Mouse (Mus musculus): ENCODE measurements around the gene S100a5. TPM values are rescaled to one million over a fixed set of nuclear protein-coding genes. Genes with fewer than 3 reads are reported as not detected.

Gene S100a5
- polyA plus RNA-seq, 1 experiment from 2014 or later: not detected

- Histone ChIP-seq H3K4me1 (ENCODE audit: control insufficient read depth, insufficient read depth, low read length) (no peaks in the 10 kb centered on the region), H3K4me3 (ENCODE audit: low read depth, low read length) (no peak overlapping the region), H3K36me3 (ENCODE audit: control insufficient read depth, insufficient read depth, low read length) (no peaks in the 10 kb centered on the region), H3K4me2 (ENCODE audit: low read length) (no peak overlapping the region), H3K27me3 (ENCODE audit: control insufficient read depth, insufficient read depth, low read depth, low read length) (no peaks in the 10 kb centered on the region), H3K9ac (ENCODE audit: low read depth, low read length) (no peak overlapping the region), H3K9me3 (replicated peaks; ENCODE audit: control insufficient read depth, low read length, poor library complexity, severe bottlenecking) (no peaks in the 10 kb centered on the region), H3K27ac (ENCODE audit: low read length) (no peak overlapping the region)
- 53% methylated on average over 3 of the region's 3 CpGs for WGBS
- no peak for ATAC-seq
These were observed 35.9 kb downstream of the S100a5 start for GRCm38 (mm10) chr3:90644220-90644619.

DNA sequence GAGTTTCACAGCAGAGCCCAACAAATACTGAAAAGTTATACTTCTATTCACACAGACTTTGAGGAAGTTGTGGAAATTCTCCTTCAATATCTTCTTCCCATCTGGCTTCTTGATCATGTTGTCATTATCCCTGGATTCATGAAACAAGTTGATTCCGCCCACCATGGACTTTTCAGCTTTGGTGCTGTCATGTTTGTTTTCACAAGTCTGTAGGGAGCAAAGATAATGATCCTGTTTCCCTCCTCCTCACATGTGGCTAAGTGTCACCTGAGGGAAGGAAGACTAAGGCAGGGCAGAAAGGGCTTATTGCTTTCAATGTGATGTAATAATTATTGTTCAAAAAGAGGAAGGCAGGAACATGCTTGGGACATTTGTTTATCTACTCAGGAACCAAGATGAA lies 39.0 kb downstream of the S100a5 start:
- H3K27ac ChIP-seq (ENCODE audit: low read length): no peak overlapping the region
- no peak overlapping the region for H3K4me3 ChIP-seq (ENCODE audit: low read depth, low read length)
- no peaks in the 10 kb centered on the region for H3K4me1 ChIP-seq (ENCODE audit: control insufficient read depth, insufficient read depth, low read length)
- no peaks in the 10 kb centered on the region for H3K9me3 ChIP-seq (replicated peaks; ENCODE audit: control insufficient read depth, low read length, poor library complexity, severe bottlenecking)
- 97% methylated on average over 1 of the region's 1 CpGs for WGBS
- no peaks in the 10 kb centered on the region for H3K27me3 ChIP-seq (ENCODE audit: control insufficient read depth, insufficient read depth, low read depth, low read length)
- no peak overlapping the region for H3K9ac ChIP-seq (ENCODE audit: low read depth, low read length)
- H3K4me2 ChIP-seq (ENCODE audit: low read length): no peak overlapping the region
- no peak for ATAC-seq
- no peaks in the 10 kb centered on the region for H3K36me3 ChIP-seq (ENCODE audit: control insufficient read depth, insufficient read depth, low read length)

DNA sequence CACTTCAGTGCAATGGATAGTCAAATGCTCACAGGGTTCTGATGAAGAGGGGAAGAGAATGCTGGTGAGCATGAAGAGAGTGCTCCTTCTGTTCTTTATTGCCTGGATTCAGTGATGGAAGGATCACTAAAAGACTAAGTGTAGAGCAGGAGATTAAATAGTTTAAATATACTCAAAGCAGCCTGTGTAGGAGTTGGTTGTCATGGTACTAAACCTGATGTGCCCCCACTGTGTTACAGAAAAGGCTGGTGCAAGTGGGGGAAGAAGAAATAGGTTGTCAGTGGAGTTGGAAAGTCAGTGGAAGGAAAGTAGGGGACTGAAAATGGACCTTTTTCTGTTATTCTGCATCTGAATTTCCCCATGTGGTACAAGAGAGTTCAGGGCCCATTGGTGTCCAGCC lies 40.7 kb downstream of the S100a5 start:
- Histone ChIP-seq H3K9ac (ENCODE audit: low read depth, low read length) (no peak overlapping the region), H3K9me3 (replicated peaks; ENCODE audit: control insufficient read depth, low read length, poor library complexity, severe bottlenecking) (no peaks in the 10 kb centered on the region), H3K4me2 (ENCODE audit: low read length) (no peak overlapping the region), H3K4me3 (ENCODE audit: low read depth, low read length) (no peak overlapping the region), H3K36me3 (ENCODE audit: control insufficient read depth, insufficient read depth, low read length) (no peaks in the 10 kb centered on the region), H3K4me1 (ENCODE audit: control insufficient read depth, insufficient read depth, low read length) (no peaks in the 10 kb centered on the region), H3K27ac (ENCODE audit: low read length) (no peak overlapping the region), H3K27me3 (ENCODE audit: control insufficient read depth, insufficient read depth, low read depth, low read length) (no peaks in the 10 kb centered on the region)
- ATAC-seq: no peak

GRCm38 (mm10) chr3:90649832-90650231 lies 41.5 kb downstream of the S100a5 start:
- Histone ChIP-seq H3K27me3 (ENCODE audit: control insufficient read depth, insufficient read depth, low read depth, low read length) (no peaks in the 10 kb centered on the region), H3K4me1 (ENCODE audit: control insufficient read depth, insufficient read depth, low read length) (no peaks in the 10 kb centered on the region), H3K9ac (ENCODE audit: low read depth, low read length) (no peak overlapping the region), H3K4me2 (ENCODE audit: low read length) (no peak overlapping the region), H3K4me3 (ENCODE audit: low read depth, low read length) (no peak overlapping the region), H3K9me3 (replicated peaks; ENCODE audit: control insufficient read depth, low read length, poor library complexity, severe bottlenecking) (no peaks in the 10 kb centered on the region), H3K36me3 (ENCODE audit: control insufficient read depth, insufficient read depth, low read length) (no peaks in the 10 kb centered on the region), H3K27ac (ENCODE audit: low read length) (no peak overlapping the region)
- no peak for ATAC-seq
- 96% methylated on average over 2 of the region's 2 CpGs for WGBS

DNA sequence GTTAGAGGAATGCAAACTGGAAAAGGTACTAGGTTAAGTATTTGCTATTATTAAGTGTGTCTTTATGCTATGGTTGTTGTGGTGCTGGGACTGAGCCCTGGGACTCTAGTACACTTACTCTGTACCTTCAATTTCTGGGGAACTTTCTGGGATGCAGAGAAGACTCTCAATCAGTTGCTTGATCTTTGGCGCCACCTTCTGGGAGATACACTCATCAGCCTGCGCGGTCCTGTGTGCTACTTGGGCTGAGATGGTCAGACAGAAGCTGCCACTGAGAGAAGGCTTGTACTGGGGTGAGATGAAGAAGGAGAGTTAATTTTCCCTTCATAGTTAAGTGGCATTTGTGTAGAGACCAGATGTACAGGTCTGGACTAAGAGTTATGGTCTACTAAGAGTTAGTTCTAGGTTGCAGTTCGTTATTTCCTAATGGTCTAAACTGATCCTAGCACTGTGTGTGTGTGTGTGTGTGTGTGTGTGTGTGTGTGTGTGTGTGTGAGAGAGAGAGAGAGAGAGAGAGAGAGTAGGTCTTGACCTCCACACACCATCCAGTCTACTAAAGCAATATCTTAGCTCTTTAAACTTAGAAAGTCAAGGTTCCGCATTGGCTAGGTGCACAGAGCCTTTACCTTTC lies 44.7 kb downstream of the S100a5 start:
- WGBS: 32% methylated on average over 5 of the region's 5 CpGs
- Histone ChIP-seq H3K27me3 (ENCODE audit: control insufficient read depth, insufficient read depth, low read depth, low read length) (no peaks in the 10 kb centered on the region), H3K4me2 (ENCODE audit: low read length) (no peak overlapping the region), H3K36me3 (ENCODE audit: control insufficient read depth, insufficient read depth, low read length) (no peaks in the 10 kb centered on the region), H3K4me1 (ENCODE audit: control insufficient read depth, insufficient read depth, low read length) (no peaks in the 10 kb centered on the region), H3K9me3 (replicated peaks; ENCODE audit: control insufficient read depth, low read length, poor library complexity, severe bottlenecking) (no peaks in the 10 kb centered on the region), H3K27ac (ENCODE audit: low read length) (no peak overlapping the region), H3K9ac (ENCODE audit: low read depth, low read length) (no peak overlapping the region), H3K4me3 (ENCODE audit: low read depth, low read length) (no peak overlapping the region)
- ATAC-seq: peak; percentile 91

DNA sequence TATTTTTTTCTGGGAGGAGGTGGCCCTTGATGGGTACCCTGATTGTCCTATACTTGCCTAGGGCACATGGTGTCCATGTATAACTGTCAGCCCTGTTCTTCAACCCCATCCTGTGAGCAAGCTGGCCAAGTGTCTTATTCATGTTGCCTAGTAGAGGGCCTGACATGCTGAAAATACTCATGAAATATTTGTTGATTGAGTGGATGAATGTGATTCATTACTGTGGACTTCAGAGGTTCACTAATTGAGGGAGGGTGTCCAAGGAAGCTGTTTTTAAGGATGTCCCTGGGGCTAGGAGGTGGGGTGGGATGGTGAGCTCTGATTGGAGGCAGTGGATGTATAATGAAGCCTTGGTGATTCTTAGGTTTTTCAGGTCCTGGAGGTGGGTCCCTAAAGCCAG lies 45.4 kb downstream of the S100a5 start, which contains the start of gene S100a7a:
Gene S100a7a (plus strand): TSS at position 301 of the 400 bp plus-strand sequence.
- ATAC-seq: no peak
- no peaks in the 10 kb centered on the region for H3K9me3 ChIP-seq (replicated peaks; ENCODE audit: control insufficient read depth, low read length, poor library complexity, severe bottlenecking)
- H3K36me3 ChIP-seq (ENCODE audit: control insufficient read depth, insufficient read depth, low read length): no peaks in the 10 kb centered on the region
- H3K4me1 ChIP-seq (ENCODE audit: control insufficient read depth, insufficient read depth, low read length): no peaks in the 10 kb centered on the region
- H3K4me3 ChIP-seq (ENCODE audit: low read depth, low read length): no peak within 1 kb of the TSS
- H3K9ac ChIP-seq (ENCODE audit: low read depth, low read length): no peak within 1 kb of the TSS
- no peak within 1 kb of the TSS for H3K4me2 ChIP-seq (ENCODE audit: low read length)
- no peaks in the 10 kb centered on the region for H3K27me3 ChIP-seq (ENCODE audit: control insufficient read depth, insufficient read depth, low read depth, low read length)
- no peak within 1 kb of the TSS for H3K27ac ChIP-seq (ENCODE audit: low read length)

DNA sequence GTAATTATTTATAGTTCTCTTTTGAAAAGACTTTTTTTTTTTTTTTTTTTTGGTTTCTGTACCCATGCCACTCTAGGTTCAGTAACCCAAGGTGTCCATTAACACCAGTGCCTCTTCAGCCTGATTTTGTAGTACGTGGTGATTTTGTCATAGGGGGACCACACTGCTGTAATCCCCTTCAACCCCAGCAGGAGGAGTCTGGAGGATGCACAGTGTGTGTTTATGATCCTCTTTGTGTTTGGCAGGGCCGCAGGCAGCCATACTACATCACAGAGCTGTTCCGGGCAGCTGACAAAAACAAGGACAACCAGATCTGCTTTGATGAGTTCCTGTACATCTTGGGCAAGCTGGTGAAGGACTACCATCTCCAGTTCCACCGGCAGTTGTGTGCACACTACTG lies 49.1 kb downstream of the S100a5 start:
- Histone ChIP-seq H3K4me2 (ENCODE audit: low read length) (no peak overlapping the region), H3K27me3 (ENCODE audit: control insufficient read depth, insufficient read depth, low read depth, low read length) (no peaks in the 10 kb centered on the region), H3K4me1 (ENCODE audit: control insufficient read depth, insufficient read depth, low read length) (no peaks in the 10 kb centered on the region), H3K9me3 (replicated peaks; ENCODE audit: control insufficient read depth, low read length, poor library complexity, severe bottlenecking) (no peaks in the 10 kb centered on the region), H3K36me3 (ENCODE audit: control insufficient read depth, insufficient read depth, low read length) (no peaks in the 10 kb centered on the region), H3K4me3 (ENCODE audit: low read depth, low read length) (no peak overlapping the region), H3K9ac (ENCODE audit: low read depth, low read length) (no peak overlapping the region), H3K27ac (ENCODE audit: low read length) (no peak overlapping the region)
- 79% methylated on average over 4 of the region's 4 CpGs for WGBS
- no peak for ATAC-seq

DNA sequence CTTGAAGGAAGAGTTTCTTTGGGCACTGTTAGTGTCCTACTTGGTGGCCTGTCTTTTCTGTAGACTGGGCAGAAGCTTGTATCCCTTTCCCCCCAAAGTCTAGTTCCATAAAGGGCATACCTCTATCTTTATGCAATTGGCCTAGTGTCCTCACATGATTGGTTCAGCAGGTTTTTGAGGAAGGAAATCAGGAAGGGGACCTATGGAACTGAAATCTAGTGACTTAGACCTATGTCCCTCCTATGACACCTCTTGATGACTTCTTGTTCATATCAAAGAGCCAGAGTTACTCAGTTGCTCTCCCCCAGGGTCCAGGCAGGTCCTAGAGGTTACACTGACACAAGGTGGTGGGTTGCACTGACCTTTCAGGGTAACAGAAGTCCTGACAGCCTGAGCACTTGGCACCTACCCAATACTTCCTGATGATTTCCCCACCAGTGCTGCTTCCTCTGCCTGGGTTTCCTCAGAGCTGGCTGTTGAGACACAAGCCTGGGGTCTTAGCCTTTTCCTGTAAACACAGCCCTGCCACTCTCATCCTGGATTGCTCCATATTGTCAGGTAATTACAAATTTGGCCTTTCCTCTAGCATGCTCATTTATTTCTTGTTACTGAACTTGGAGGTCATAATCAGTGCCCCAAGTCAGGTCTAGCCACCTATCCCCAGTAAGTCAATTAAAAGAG lies 51.2 kb downstream of the S100a5 start:
- ATAC-seq: no peak
- no peak overlapping the region for H3K4me3 ChIP-seq (ENCODE audit: low read depth, low read length)
- H3K27me3 ChIP-seq (ENCODE audit: control insufficient read depth, insufficient read depth, low read depth, low read length): no peaks in the 10 kb centered on the region
- no peak overlapping the region for H3K27ac ChIP-seq (ENCODE audit: low read length)
- no peaks in the 10 kb centered on the region for H3K4me1 ChIP-seq (ENCODE audit: control insufficient read depth, insufficient read depth, low read length)
- no peak overlapping the region for H3K9ac ChIP-seq (ENCODE audit: low read depth, low read length)
- H3K36me3 ChIP-seq (ENCODE audit: control insufficient read depth, insufficient read depth, low read length): no peaks in the 10 kb centered on the region
- H3K4me2 ChIP-seq (ENCODE audit: low read length): no peak overlapping the region
- H3K9me3 ChIP-seq (replicated peaks; ENCODE audit: control insufficient read depth, low read length, poor library complexity, severe bottlenecking): no peaks in the 10 kb centered on the region

Measured in midbrain, embryonic 16.5 days (tissue).